Mouse (Mus musculus) small intestine, adult 2 months (tissue): Measurements from ENCODE around the gene Tardbp.

ENCODE experiments used
- CTCF ChIP-seq: fragments of 200-500 bp; IDR thresholded peaks from 2 replicates; pipeline ENCODE4 v1.5.1; 2012; ENCODE audit warnings: low read depth, mild to moderate bottlenecking, control low read depth, inconsistent platforms, low read length, moderate library complexity, mixed read lengths; ENCODE audit not compliant: insufficient replicate concordance, insufficient read length; ENCODE audit errors: extremely low read depth
- POLR2A ChIP-seq: fragments of 200-500 bp; IDR thresholded peaks from 2 replicates; pipeline ENCODE4 v1.6.1; 2012; ENCODE audit warnings: low read depth, mild to moderate bottlenecking, control low read depth, inconsistent platforms, low read length, moderate library complexity

DNA sequence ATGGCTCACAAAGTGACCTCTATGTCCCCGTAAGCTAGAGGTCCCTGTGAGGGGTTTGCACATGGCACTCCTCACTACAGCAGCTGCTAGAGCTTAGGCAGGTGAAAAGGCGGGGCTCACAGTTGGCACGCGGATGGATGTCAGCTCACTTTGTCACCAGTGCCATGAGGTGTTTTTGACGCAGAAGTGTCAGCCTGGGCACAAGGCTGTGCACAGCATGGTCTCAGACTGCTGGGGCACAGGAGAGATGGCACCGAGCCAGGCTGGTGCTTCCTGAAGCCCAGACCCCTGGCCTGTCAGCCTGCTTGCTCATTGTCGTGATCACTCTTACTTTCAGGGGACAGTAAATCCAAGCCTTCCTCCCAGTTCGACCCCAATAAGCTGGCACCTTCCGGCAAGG is 46.1 kb downstream of the Tardbp start:
- TF ChIP-seq CTCF (no peak), POLR2A (no peak)
